Mouse (Mus musculus): ENCODE results near the gene Focad.

The Focad gene

DNA sequence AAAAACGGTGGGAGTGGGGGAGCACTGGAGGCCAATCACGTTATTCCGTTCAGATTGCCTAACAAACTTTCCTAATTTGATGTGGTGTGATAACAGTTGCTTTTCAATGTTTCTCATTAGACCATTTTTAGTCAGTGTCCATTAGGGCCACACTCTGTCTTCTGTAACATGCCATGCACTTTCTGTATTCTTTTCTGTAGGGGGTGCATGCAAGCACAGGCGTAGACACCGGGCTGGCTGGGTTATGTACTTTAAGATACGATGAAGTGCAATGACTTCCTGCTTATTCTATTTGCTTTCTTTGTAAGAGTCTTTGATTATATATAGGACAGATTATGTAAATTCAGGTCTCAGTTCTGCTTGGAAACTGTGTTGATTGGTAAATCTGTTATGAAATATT lies 116.2 kb downstream of the Focad start:
- DNase-seq (ENCODE audit: low read depth, low spot score): no peak

DNA sequence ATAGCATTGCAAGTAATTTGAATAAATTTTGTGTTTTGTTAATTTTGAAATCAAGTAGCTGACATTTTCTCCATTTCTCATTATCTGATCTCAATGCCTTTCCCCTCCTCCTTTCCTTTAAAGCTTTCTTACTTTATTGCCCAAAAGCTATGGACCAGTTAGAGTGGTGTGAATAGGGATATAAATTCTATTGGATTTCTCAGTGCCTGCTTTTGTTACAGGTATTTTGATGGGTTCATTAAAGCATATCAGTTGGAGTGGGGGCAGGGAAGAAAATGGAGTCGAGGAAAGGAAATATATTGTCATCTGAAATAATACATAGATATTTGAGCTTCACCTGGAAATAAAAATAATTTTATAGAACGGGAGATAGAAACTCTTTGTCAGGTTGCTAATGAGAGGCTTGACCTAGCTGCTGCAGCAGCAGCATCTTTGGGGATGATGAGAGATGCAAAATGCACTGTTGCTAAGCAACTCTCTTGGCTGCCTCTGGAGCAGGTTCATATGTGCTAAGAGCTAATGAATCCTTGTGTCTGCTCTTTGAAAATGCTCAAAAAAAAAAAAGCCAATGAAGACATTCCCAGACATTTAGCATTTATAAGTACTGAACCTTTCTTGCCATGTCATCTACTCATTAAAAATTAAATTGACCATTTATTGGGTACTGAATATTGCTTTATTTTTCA lies 116.9 kb downstream of the Focad start:
- DNase-seq (ENCODE audit: low read depth, low spot score): peak; percentile 59

GRCm38 (mm10) chr4:88213895-88214294 lies 119.5 kb downstream of the Focad start:
- no peak for DNase-seq (ENCODE audit: low read depth, low spot score)

- DNase-seq (ENCODE audit: low read depth, low spot score): no peak
Measured at GRCm38 (mm10) chr4:88218286-88218685, 123.9 kb downstream of the Focad start.

DNA sequence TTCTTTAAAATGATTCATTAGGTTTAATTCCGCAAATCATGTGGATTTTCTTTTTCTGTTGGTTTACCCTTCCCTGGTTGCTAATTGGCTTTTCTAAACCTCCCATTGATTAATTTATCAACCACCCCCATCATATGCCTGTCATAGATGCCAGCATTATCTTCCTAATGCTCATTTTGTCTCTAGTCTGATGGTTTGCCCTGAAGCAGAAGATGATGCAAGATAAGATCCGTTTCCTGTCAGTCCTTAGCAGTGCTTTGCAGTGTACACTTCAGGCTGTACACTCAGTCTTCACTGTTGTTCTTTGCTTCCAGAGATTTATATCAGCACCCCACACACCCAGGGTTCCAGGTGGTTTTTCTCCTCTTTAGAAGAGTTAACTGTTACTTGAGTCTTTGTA lies 124.4 kb downstream of the Focad start:
- DNase-seq (ENCODE audit: low read depth, low spot score): no peak

DNA sequence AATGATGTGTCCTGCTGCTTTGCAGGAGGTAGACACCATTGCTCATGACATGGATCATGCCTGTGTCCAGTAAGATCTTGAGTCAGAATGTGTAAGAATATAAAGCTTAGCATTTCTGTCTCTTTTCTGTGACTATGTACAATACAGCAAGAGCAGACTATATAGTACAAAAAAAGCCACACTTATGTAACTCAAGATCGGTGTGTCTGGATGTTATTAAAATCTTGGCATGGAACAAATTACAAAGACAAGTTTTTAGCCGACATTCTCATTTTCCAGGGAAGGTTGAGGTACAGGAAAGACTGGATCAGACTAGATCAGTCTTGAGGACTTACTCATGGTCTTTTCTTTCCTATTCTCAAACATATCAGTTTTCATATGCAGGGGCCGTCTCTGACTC lies 136.9 kb downstream of the Focad start:
- no peak for DNase-seq (ENCODE audit: low read depth, low spot score)

DNA sequence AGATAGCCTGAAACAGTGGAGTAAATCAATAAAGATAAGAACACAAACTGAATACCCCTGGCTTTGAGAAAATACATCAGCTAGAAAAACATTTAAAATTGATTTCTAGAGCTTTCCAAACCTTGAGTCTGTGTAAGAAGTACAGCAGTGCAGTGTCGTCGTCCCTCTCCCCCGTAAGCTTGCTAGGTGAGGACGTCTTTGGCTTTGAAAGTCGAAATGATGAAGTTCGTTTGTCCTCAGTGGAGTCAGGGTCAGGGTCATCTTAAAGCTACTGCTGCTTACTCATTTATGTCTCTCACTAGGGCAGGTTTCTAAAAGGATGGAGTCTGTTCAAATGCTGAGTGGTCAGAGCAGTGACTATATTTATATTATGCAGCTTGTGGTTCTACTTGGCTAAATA lies 141.5 kb downstream of the Focad start:
- DNase-seq (ENCODE audit: low read depth, low spot score): no peak

- DNase-seq (ENCODE audit: low read depth, low spot score): no peak
Measured at GRCm38 (mm10) chr4:88236926-88237756, 142.7 kb downstream of the Focad start.

DNA sequence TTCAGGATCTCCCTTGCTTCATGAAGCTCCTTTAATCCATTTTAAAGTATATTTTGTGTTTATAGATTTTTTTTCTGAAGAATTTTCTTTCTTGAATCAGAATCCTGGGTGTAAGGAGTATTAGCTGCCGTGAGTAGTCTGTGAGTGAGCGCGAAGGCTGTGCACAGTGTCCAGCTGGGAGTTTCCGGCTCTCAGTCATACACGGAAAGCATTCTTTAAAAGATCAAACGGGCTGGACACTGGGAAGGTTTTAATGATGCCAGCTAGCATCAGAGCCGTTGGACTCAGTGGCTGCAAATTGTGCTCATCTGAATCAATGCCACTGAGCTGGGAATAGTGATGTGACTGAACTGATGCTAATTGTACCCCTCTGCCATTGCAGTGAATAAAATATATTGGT lies 143.9 kb downstream of the Focad start:
- no peak for DNase-seq (ENCODE audit: low read depth, low spot score)

DNA sequence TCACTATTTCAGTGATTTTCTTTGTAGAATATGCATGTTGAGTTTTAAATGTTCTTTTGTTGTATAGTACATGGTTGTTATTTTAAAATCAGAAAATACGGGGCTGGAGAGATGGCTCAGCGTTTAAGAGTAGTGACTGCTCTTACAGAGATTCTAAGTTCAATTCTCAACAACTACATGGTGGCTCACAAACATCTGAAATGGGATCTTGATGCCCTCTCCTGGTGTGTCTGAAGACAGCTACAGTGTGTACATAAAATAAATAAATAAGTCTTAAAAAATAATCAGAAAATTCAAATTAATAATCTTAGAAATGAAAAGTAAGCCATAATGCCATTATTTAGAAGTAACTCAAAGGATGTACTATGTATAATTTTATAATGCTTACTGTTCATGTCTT lies 149.4 kb downstream of the Focad start:
- no peak for DNase-seq (ENCODE audit: low read depth, low spot score)

GRCm38 (mm10) chr4:88245494-88245893 lies 151.1 kb downstream of the Focad start:
- DNase-seq (ENCODE audit: low read depth, low spot score): no peak

- DNase-seq (ENCODE audit: low read depth, low spot score): no peak
Measured at GRCm38 (mm10) chr4:88261349-88261748, 166.9 kb downstream of the Focad start.

GRCm38 (mm10) chr4:88264536-88264935 lies 170.1 kb downstream of the Focad start:
- peak; percentile 58 for DNase-seq (ENCODE audit: low read depth, low spot score)

GRCm38 (mm10) chr4:88270408-88271067 lies 176.1 kb downstream of the Focad start:
- DNase-seq (ENCODE audit: low read depth, low spot score): no peak

DNA sequence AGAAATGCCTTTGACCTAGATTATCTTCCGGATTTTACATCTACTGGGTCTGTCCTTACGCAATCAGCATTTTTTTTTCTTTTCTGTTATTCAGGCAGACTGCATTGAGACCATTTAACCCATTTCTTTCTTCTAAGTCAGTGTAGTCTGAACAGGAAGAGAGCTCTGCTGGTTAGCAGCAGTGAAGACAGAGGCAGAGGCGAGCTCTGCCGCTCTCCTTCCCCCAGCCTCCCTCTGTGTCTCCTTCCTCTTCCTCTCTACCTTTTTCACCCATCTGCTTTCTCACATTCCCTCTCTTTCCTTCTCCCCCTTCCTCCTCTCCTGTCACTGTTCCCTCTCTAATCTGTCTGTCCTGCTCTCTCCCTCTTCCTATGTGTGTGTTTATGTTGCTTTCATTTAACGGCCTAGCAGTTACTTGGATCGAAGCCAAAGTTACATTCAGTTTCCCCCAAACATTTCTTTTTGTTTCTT lies 181.2 kb downstream of the Focad start:
- no peak for DNase-seq (ENCODE audit: low read depth, low spot score)

GRCm38 (mm10) chr4:88276058-88276734 lies 181.8 kb downstream of the Focad start:
- no peak for DNase-seq (ENCODE audit: low read depth, low spot score)

- DNase-seq (ENCODE audit: low read depth, low spot score): no peak
Measured at GRCm38 (mm10) chr4:88278524-88278923, 184.1 kb downstream of the Focad start.

DNA sequence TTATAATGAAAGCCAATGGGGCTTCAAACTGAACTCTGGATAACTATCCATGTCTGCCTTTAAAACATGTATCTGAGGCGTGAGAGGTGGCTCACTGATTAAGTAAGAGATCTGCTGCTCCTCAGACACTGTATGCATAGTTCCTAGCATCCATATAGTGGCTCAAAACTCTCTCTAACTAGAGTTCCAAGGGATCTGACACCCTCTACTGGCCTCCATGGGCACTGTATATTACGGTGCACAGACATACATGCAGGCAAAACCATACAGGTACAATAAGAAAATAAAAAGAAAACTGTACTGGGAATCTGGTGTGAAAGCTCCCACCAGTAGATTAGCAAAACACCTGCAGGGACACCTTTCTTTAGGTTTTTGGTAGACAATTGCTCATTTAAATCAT lies 186.1 kb downstream of the Focad start:
- no peak for DNase-seq (ENCODE audit: low read depth, low spot score)

DNA sequence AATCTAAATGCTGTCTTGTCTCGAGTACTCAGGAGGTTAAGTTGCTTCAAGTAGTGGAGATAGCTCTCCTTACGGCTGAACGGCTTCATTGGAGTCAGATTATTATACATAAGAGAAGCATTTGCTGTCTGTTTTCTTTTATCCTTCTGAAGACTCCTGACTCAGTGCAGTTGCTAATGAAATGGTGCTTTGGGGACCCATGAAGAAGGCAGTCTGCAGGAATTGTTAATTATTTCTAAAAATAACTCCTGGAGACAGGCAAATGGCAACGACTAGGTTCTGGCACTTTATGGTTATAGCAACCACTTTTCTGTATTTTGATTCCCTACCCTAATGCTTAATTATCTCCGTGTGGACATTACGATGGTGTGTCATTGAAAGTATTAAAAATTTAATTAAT lies 201.1 kb downstream of the Focad start:
- no peak for DNase-seq (ENCODE audit: low read depth, low spot score)

- no peak for DNase-seq (ENCODE audit: low read depth, low spot score)
Measured at GRCm38 (mm10) chr4:88299551-88299950, 205.1 kb downstream of the Focad start.

DNA sequence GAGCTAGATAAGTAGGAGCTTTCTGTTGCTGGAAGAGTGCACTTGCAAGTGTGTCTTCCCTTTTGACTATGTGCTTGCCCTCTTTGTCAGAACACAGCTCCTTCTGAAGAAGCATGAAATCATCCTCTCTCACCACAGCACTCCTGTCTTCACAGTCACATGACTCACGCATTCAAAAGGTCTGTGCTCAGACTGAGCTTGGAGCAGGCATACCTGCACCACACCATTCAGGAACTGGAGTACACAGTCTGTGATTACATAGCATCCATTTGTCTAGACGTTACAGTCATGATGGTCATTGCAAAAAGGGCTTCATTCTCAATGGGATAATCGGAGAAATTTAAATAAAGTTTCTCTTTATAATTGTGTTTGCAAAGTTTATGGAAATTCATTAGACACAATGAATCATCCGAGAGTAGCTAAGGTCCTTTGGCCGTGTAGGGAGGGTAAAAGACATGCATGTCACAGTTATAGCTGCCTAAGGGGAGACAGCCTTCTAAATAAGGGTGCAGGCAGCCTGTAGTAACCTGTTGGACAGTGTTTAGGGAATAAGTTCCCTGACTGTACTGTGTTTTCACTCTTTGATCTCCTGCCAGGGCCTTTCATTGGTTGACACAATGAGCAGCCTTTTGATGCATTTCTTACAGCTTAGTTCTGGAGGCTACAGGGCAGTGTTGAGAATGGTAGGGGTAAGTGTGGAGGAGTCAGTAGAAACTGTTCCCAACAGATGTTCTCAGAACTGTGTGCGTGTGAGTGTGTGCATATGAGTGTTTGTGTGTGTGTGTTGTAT lies 206.6 kb downstream of the Focad start:
- DNase-seq (ENCODE audit: low read depth, low spot score): no peak

Measured in telencephalon, adult 2 months (tissue).